Mouse (Mus musculus) bone marrow macrophage, adult 2 months (primary cell): ENCODE data around the gene Nckap5. TPM values are rescaled to one million over a fixed set of nuclear protein-coding genes. Genes with fewer than 3 reads are reported as not detected.
"Not testable (repeated sequence)": the region's sequence is repeated elsewhere in the genome, so short reads cannot be mapped to it uniquely, and the experiment has no call there.

ENCODE experiments used
- H3K27ac ChIP-seq: 2 replicates; pipeline ENCODE4 v1.5.1; 2012; ENCODE audit warnings: low read depth, low read length; ENCODE audit not compliant: insufficient read depth
- H3K4me1 ChIP-seq: 2 replicates; pipeline ENCODE4 v1.6.1; 2012; ENCODE audit warnings: low read length; ENCODE audit not compliant: control insufficient read depth, insufficient read depth
- H3K4me3 ChIP-seq: 2 replicates; pipeline ENCODE4 v1.5.1; 2012; ENCODE audit warnings: mild to moderate bottlenecking, low read length, moderate library complexity; ENCODE audit not compliant: insufficient read depth
- CTCF ChIP-seq: IDR thresholded peaks from 2 replicates; pipeline ENCODE4 v1.5.1; 2012; ENCODE audit warnings: low read depth, mild to moderate bottlenecking, low read length, moderate library complexity
- POLR2A ChIP-seq: IDR thresholded peaks from 2 replicates; pipeline ENCODE4 v1.6.1; 2012; ENCODE audit warnings: mild to moderate bottlenecking, low read depth, low read length, borderline replicate concordance
- polyA plus RNA-seq: library from polyadenylated mRNA; stranded (reverse); fragments of >200 nt; gene quantifications from 2 replicates; pipeline ENCODE4 v1.2.4, GENCODE M21; 2012; ENCODE audit not compliant: missing spikeins, insufficient read depth, insufficient read length

Gene Nckap5
- polyA plus RNA-seq, 1 experiment = not detected

DNA sequence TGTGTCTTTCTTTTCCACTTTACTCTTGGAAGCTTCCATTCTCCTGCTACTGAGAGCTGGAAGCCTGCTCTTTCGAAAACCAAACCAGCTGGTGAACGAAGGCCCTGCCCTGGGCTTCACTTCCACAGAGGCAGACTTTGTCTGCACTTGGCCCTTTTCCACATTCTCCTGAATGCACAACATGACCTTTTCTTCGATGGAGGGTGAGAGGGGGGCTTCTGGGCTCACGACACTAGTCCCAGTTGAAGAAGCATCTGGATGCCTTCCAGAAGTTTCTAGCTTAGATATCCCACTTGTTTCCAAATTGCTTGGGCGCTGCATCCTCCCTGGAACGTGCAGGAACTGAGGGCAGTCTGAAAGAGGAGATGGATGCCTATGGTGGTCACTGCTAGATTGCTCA lies 806.1 kb downstream of the Nckap5 start:
- Histone ChIP-seq H3K27ac (no peak overlapping the region), H3K4me3 (no peak overlapping the region), H3K4me1 (no peaks in the 10 kb centered on the region)
- no peak for TF ChIP-seq CTCF
- TF ChIP-seq POLR2A = no peak

DNA sequence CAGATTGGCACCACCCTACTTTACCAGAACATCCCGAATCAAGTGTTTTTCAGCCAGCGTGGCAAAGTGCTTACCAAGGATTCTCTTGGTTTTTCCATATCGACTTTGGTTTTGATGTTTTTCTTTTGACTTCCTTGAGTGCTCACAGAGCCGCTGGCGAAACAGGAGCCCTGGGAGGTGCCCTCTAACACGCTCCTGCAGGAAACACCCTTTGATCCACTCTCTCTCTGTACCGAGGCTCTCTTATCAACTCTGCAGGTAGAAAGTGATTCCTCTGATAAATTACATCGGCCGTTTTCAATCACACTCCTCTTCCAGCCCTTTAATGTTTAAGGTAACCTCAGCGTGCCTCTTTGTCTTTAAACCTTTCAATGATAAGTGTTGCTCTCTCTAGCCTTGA lies 807.6 kb downstream of the Nckap5 start:
- no peak for TF ChIP-seq POLR2A
- TF ChIP-seq CTCF = no peak
- Histone ChIP-seq H3K27ac (no peak overlapping the region), H3K4me3 (no peak overlapping the region), H3K4me1 (no peaks in the 10 kb centered on the region)

DNA sequence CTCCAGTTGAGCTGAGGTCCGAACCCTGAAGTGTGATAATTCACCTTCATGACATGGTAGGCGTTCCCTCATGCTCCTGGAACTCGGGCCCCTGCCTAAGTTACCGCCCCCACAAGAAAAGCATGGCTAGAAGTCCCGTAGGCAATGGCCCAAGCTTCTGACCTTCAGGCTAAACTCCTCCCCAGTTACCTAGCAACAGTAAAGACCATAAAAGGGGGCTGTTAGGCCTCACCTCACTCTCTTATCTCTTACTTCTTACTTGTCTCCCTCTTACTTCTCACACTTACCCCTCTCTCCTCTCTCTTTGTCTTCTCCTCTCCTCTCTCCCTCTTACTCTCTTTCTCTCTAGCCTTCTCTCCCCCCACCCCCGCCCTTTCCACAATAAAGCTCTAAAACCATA lies 811.9 kb downstream of the Nckap5 start:
- not testable (repeated sequence) for H3K4me1 ChIP-seq, H3K27ac ChIP-seq, H3K4me3 ChIP-seq

DNA sequence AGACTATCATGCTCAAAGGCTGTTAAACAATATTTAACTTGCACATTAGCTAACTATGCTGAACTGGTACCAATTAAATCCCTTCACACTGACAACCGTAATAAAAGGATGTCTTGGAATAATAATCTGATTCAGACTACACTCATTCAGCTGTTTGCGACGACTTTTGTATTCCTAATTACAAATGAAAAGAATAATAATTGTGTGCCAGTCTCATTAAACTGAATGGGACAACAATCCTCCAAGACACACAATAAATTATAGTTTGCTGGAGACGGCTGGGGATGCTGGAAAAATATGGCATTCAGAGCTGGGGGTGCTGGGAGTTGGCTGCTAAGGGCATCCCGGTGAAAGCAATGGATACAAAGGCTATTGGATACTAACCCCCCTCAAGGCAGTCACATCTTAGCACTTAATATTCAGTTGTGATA lies 818.9 kb downstream of the Nckap5 start:
- no peak overlapping the region for H3K27ac ChIP-seq
- H3K4me1 ChIP-seq = no peaks in the 10 kb centered on the region
- H3K4me3 ChIP-seq = no peak overlapping the region
- TF ChIP-seq POLR2A (no peak), CTCF (no peak)

DNA sequence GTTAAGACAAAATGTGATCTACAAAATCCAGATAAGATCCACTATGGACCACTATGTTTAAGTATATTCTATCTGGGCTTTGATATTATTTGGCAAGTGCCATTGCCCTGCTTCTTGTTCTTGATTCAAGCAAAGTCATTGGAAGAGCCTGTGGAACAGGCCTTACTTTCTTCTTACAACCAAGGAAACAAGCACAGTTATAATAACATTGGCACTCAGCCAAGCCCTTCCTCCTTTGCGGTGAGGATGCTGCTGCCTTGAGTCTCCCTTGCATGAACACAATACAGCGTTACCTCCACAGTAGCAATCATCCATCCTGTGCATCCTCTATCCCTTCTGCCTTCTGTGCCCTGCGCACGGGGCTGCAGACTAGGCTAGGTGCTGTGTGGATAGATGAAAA lies 823.0 kb downstream of the Nckap5 start:
- no peak overlapping the region for H3K27ac ChIP-seq
- no peak overlapping the region for H3K4me3 ChIP-seq
- no peaks in the 10 kb centered on the region for H3K4me1 ChIP-seq
- TF ChIP-seq CTCF (no peak), POLR2A (no peak)

DNA sequence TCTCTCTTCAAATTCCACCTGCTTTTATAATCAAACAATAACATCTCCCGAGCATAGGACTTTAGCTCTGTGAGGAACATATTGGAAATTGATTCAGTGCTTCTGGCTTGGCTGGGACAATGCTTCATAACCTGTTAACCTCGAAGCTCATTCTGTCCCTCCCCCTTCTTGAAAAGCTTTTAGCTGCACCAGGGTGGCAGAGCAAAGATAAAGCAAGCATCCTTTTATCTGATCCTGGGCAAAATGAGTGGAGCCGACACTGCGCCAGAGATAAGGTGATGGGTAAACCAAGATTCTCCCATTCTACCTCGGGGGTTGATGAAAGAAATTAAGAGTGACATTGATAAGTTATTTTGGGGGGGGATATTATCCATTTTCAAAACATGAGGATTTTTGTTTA lies 824.9 kb downstream of the Nckap5 start:
- Histone ChIP-seq H3K4me1 (no peaks in the 10 kb centered on the region), H3K4me3 (no peak overlapping the region), H3K27ac (no peak overlapping the region)
- TF ChIP-seq CTCF (no peak), POLR2A (no peak)

DNA sequence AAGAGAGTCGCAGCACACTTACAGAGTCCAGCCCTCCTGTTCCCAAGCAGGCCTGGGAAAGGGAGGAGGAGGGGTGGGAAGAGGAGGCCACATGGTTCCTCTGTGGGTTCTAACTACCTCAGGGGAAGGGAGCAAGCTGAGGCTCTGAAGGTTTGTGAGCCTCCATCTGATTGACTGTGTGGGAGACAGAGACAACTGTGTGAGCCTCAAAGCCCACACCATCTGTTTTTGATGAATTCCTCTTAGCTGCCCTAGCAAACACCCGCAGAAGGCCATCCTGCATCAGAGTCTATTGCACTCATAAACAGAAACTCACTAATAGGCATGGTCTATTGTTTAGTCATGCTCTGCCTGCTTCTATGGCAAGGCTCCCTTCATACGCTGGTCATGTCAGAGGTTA lies 834.1 kb downstream of the Nckap5 start:
- no peak for TF ChIP-seq CTCF
- TF ChIP-seq POLR2A = no peak
- no peak overlapping the region for H3K4me3 ChIP-seq
- H3K4me1 ChIP-seq = no peaks in the 10 kb centered on the region
- no peak overlapping the region for H3K27ac ChIP-seq

DNA sequence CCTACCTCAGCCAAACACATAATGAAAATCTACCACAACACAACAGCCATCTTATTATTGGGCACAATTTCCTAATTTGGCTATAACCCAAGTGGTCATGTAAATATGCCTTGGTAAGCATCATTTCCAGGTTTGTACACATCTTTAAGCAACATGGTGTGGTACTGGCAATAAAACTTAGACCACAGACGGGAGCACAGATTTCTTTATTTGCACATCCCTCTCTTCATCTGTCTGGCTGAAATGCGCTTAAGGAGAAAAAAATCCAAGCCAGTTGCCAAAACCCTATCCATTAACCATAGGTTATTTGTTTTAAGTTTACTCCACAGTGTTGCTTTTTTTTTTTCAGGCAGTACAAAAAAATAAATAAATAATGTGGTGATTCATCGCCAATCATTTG lies 842.8 kb downstream of the Nckap5 start:
- TF ChIP-seq POLR2A (no peak), CTCF (no peak)
- H3K4me3 ChIP-seq = no peak overlapping the region

DNA sequence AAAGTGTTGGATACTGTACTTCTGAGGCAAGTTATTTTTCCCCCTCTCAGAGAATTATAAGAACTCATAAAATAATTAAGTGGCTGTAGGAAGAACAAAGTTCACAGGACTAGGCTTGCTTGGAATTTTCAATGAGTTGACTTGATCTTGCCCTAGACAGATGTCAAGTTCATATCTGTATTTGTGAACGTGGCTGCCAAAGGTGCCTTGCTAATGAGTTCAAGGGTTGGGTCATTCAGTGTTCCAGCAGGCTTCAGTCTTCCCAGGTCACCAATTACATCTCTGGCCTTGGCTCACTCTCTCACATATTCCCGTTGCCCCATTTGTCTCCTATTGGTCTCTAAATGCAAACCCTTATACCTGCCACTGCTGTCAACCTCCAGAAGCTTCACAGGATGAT lies 846.0 kb downstream of the Nckap5 start:
- H3K4me3 ChIP-seq = no peak overlapping the region
- no peaks in the 10 kb centered on the region for H3K4me1 ChIP-seq
- no peak overlapping the region for H3K27ac ChIP-seq
- TF ChIP-seq CTCF = no peak
- TF ChIP-seq POLR2A = no peak

More for the DNA sequence above, 842.8 kb downstream of the Nckap5 start:
- H3K4me1 ChIP-seq = no peaks in the 10 kb centered on the region
- no peak overlapping the region for H3K27ac ChIP-seq

DNA sequence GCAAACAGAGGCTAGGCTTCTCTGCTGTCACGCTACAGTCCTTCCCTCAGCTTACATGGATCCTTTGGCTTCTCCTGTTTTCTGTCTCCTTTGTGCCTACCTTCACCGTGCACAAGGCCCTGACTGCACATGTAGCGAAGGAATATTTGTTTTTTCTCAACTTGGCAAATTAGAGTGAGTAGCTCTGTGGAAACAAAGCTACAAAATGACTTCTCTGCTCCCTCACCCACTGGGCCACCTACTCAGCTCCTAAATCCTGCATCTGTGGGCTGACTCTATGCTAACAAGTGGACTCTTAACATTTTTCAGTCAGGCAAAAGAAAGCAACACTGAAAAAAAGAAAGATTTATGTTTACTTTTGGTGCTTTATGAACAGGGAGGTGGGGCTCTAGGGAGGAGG lies 856.0 kb downstream of the Nckap5 start:
- TF ChIP-seq CTCF (no peak), POLR2A (no peak)
- no peak overlapping the region for H3K27ac ChIP-seq
- H3K4me1 ChIP-seq = no peaks in the 10 kb centered on the region
- H3K4me3 ChIP-seq = no peak overlapping the region

DNA sequence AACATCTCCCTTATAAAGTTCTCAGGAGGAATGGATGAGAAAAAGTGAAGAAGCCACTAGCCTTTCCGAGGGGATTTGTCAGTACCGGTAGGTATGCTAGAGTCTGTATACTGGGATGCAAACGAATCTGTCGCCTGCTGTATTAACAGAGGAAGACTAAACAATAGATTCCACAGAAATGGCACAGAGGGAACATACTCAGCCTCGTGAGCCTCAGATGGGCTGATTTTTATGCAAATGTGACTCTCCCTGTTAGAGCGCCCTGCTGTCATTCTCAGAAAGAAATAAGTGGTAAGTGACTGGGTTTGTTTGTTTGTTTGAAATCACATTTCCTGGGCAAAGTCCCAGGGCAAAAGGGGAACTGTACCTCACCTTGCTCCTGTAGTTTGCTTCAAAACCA lies 858.7 kb downstream of the Nckap5 start:
- H3K4me3 ChIP-seq = no peak overlapping the region
- no peaks in the 10 kb centered on the region for H3K4me1 ChIP-seq
- no peak overlapping the region for H3K27ac ChIP-seq
- TF ChIP-seq POLR2A = no peak
- TF ChIP-seq CTCF = no peak
